Mouse (Mus musculus) layer of hippocampus, adult 9-10 months (tissue): Measurements from ENCODE around the gene Anapc2.

ENCODE experiments used
- DNase-seq: peaks from one replicate; pipeline ENCODE4 v3.0.0; 2022; ENCODE audit warnings: low spot score

Gene Anapc2

GRCm38 (mm10) chr2:25303931-25304656 is 31.8 kb downstream of the Anapc2 start:
- no peak for DNase-seq

GRCm38 (mm10) chr2:25304657-25305541 is 32.6 kb downstream of the Anapc2 start:
- no peak for DNase-seq

GRCm38 (mm10) chr2:25305587-25306359 is 33.5 kb downstream of the Anapc2 start:
- DNase-seq = no peak

- no peak for DNase-seq
Observed at GRCm38 (mm10) chr2:25310180-25310579, 37.9 kb downstream of the Anapc2 start.

- DNase-seq = no peak
Observed at GRCm38 (mm10) chr2:25310969-25311368, 38.7 kb downstream of the Anapc2 start.

- DNase-seq = no peak
Observed at GRCm38 (mm10) chr2:25311491-25311891, 39.2 kb downstream of the Anapc2 start.

- DNase-seq = no peak
Observed at GRCm38 (mm10) chr2:25318119-25318966, 46.1 kb downstream of the Anapc2 start.

- DNase-seq = peak; percentile 59
Observed at GRCm38 (mm10) chr2:25318971-25319773, 46.9 kb downstream of the Anapc2 start, which contains the start of gene Grin1. Gene Grin1, minus strand, starts transcription at chr2:25319187.

- no peak for DNase-seq
Observed at GRCm38 (mm10) chr2:25320084-25320483, 47.8 kb downstream of the Anapc2 start.

- no peak for DNase-seq
Observed at GRCm38 (mm10) chr2:25326036-25326435, 53.8 kb downstream of the Anapc2 start.

GRCm38 (mm10) chr2:25328440-25328839 is 56.2 kb downstream of the Anapc2 start:
- DNase-seq = no peak

GRCm38 (mm10) chr2:25331470-25331869 is 59.2 kb downstream of the Anapc2 start:
- DNase-seq = no peak

GRCm38 (mm10) chr2:25332286-25333160 is 60.2 kb downstream of the Anapc2 start, which contains the start of gene Man1b1:
Gene Man1b1, plus strand, starts transcription at chr2:25332338.
- DNase-seq = peak; percentile 99

- no peak for DNase-seq
Observed at GRCm38 (mm10) chr2:25333569-25333968, 61.3 kb downstream of the Anapc2 start.
